Mouse (Mus musculus) activated CD4-positive, CD25-positive, alpha-beta regulatory T cell, adult 4 months (primary cell): ENCODE results near the gene Sox11. TPM values are rescaled to one million over a fixed set of nuclear protein-coding genes. Genes with fewer than 3 reads are reported as not detected.

Source experiments
- ATAC-seq: one replicate; pipeline ENCODE4 v1.8.0; 2017
- polyA plus RNA-seq, 2 experiments: library from polyadenylated mRNA; unstranded; fragments of 100-300 nt; shearing (Covaris generic); gene quantifications; one replicate each; pipeline ENCODE4 v1.2.1; 2017

Sox11 gene
- under 1 TPM in 1 of 2 experiments, not detected in 1; 0.11 TPM for polyA plus RNA-seq

GRCm38 (mm10) chr12:27341871-27342690 lies at the start of gene Sox11:
Sox11 (minus strand) TSS chr12:27342574.
- no peak for ATAC-seq

- no peak for ATAC-seq
These were observed 49.4 kb upstream of the Sox11 start for GRCm38 (mm10) chr12:27391652-27392305.

GRCm38 (mm10) chr12:27390439-27390838 lies 48.1 kb upstream of the Sox11 start:
- no peak for ATAC-seq

- ATAC-seq: no peak
These were observed 47.1 kb upstream of the Sox11 start for GRCm38 (mm10) chr12:27389429-27389828.

GRCm38 (mm10) chr12:27372505-27372904 lies 30.1 kb upstream of the Sox11 start:
- ATAC-seq: no peak

- ATAC-seq: no peak
These were observed 28.4 kb upstream of the Sox11 start for GRCm38 (mm10) chr12:27370756-27371155.

GRCm38 (mm10) chr12:27367476-27367875 lies 25.1 kb upstream of the Sox11 start:
- no peak for ATAC-seq

- ATAC-seq: no peak
These were observed 21.7 kb upstream of the Sox11 start for GRCm38 (mm10) chr12:27363840-27364640.

GRCm38 (mm10) chr12:27357076-27357637 lies 14.8 kb upstream of the Sox11 start:
- no peak for ATAC-seq

GRCm38 (mm10) chr12:27356571-27356970 lies 14.2 kb upstream of the Sox11 start:
- no peak for ATAC-seq

- ATAC-seq: no peak
These were observed 1.4 kb upstream of the Sox11 start for GRCm38 (mm10) chr12:27343606-27344410.

- no peak for ATAC-seq
These were observed 574 bp upstream of the Sox11 start for GRCm38 (mm10) chr12:27342691-27343605.

GRCm38 (mm10) chr12:27341130-27341870 lies 1.1 kb downstream of the Sox11 start:
- no peak for ATAC-seq

- ATAC-seq: no peak
These were observed 1.8 kb downstream of the Sox11 start for GRCm38 (mm10) chr12:27340451-27341035.

- ATAC-seq: no peak
These were observed 3.1 kb downstream of the Sox11 start for GRCm38 (mm10) chr12:27339171-27339751.

GRCm38 (mm10) chr12:27338721-27339170 lies 3.6 kb downstream of the Sox11 start:
- ATAC-seq: no peak

GRCm38 (mm10) chr12:27338116-27338515 lies 4.3 kb downstream of the Sox11 start:
- no peak for ATAC-seq

- ATAC-seq: no peak
These were observed 4.9 kb downstream of the Sox11 start for GRCm38 (mm10) chr12:27337482-27337881.

- ATAC-seq: no peak
These were observed 5.6 kb downstream of the Sox11 start for GRCm38 (mm10) chr12:27336801-27337200.
